Mouse (Mus musculus) adrenal gland, adult 18-20 months (tissue): ENCODE measurements around the gene Gata3. TPM values are rescaled to one million over a fixed set of nuclear protein-coding genes. Genes with fewer than 3 reads are reported as not detected.

Experiments used
- DNase-seq, 2 experiments: peaks; one replicate each; pipeline ENCODE4 v3.0.0; 2021 to 2022; ENCODE audit warnings: low spot score in 2 of 2
- long read RNA-seq, 2 experiments: library from polyadenylated mRNA; stranded (forward); transcript quantifications; one replicate each; pipeline ENCODE4 v2.0.0; 2021
- total RNA-seq, 2 experiments: library from RNA; stranded (reverse); gene quantifications; 1 replicate in 1 of 2; 2 replicates in 1 of 2; pipeline ENCODE4 v1.2.3; 2021

Gene Gata3
- 10 to 100 TPM; 11.7 to 14.2 TPM for total RNA-seq
- long read RNA-seq, experiment 1, transcript Gata3-201 (6 exons, 3,215 nt): major isoform, 8 of 12 reads
- long read RNA-seq, experiment 1, partial matches to known transcripts: 0 of 12 reads
- long read RNA-seq, experiment 1, other reads (novel, unspliced or antisense): 4 of 12 reads
- long read RNA-seq, experiment 2, partial matches to known transcripts: 9 of 12 reads
- long read RNA-seq, experiment 2, other reads (novel, unspliced or antisense): 3 of 12 reads

- DNase-seq: no peak
Observed at GRCm38 (mm10) chr2:9889651-9890183, at the start of gene Gata3. Gene Gata3 (minus strand): TSS chr2:9890034.

- no peak for DNase-seq
Observed at GRCm38 (mm10) chr2:9939250-9939649, 49.4 kb upstream of the Gata3 start.

GRCm38 (mm10) chr2:9935965-9936364, 46.1 kb upstream of the Gata3 start:
- no peak for DNase-seq

GRCm38 (mm10) chr2:9926905-9927283, 37.1 kb upstream of the Gata3 start:
- DNase-seq: no peak

GRCm38 (mm10) chr2:9926194-9926904, 36.5 kb upstream of the Gata3 start:
- DNase-seq: no peak

- no peak for DNase-seq
Observed at GRCm38 (mm10) chr2:9918691-9919471, 29.0 kb upstream of the Gata3 start.

- no peak for DNase-seq
Observed at GRCm38 (mm10) chr2:9917602-9918001, 27.8 kb upstream of the Gata3 start.

- no peak for DNase-seq
Observed at GRCm38 (mm10) chr2:9905995-9906394, 16.2 kb upstream of the Gata3 start.

- DNase-seq: no peak
Observed at GRCm38 (mm10) chr2:9903854-9904560, 14.2 kb upstream of the Gata3 start.

GRCm38 (mm10) chr2:9897846-9898245, 8.0 kb upstream of the Gata3 start:
- DNase-seq: no peak

GRCm38 (mm10) chr2:9896097-9896770, 6.4 kb upstream of the Gata3 start:
- DNase-seq: no peak

- no peak for DNase-seq
Observed at GRCm38 (mm10) chr2:9894836-9895593, 5.2 kb upstream of the Gata3 start.

- no peak for DNase-seq
Observed at GRCm38 (mm10) chr2:9893272-9893953, 3.6 kb upstream of the Gata3 start.

- DNase-seq: no peak
Observed at GRCm38 (mm10) chr2:9892541-9892940, 2.7 kb upstream of the Gata3 start.

- no peak for DNase-seq
Observed at GRCm38 (mm10) chr2:9890906-9891305, 1.1 kb upstream of the Gata3 start.

- DNase-seq: no peak
Observed at GRCm38 (mm10) chr2:9890251-9890650, 417 bp upstream of the Gata3 start.

- no peak for DNase-seq
Observed at GRCm38 (mm10) chr2:9888913-9889650, 752 bp downstream of the Gata3 start, which contains the start of gene 9230102O04Rik. Gene 9230102O04Rik (minus strand): TSS chr2:9889540.

- no peak for DNase-seq
Observed at GRCm38 (mm10) chr2:9887636-9888035, 2.2 kb downstream of the Gata3 start.
